7 mouse cellular contexts compared by ENCODE assay signal in the genomic region with DNA sequence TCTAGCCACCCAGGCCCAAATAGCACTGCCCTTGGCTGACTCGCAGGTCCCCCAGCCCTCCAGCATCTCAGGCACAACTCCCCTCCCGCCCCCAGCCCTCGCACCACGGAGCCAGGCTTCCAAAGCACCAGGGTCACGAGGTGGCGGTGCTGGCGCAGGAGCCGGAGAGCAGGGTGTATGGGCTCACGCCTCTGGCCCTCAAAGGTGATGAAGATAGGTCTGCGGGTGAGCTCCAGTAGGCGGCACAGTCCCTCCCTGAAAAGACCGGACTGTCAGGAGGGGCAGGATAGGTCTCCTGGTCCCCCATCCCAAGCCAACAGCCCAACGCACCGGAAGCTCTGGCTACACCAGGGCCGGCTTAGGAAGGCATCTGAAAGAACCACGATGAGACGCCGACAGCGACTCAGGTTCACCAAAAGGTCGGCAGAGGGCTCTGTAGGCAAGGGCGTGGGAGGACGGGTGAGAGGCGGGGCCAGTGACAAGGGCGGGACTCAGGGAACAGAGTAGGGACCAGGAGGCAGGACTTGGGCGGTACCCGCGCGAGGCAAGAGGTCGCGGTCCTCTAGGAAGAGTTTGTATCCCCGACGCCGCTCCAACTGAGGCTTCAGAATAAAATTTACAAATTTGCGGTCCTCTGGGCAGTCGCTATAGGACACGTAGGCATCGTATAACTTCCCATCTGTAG. TPM values are rescaled to one million over a fixed set of nuclear protein-coding genes. Genes with fewer than 3 reads are reported as not detected.
DNase-seq lines count a peak whose midpoint lies in the region; ATAC-seq lines count a peak whose summit lies in the region.

No protein-coding gene starts in this region.

- peaks cover 73% of the 10 kb centered on the region for H3K27me3 ChIP-seq in hindbrain, embryonic 12.5 days

- H3K9ac ChIP-seq in hindbrain, embryonic 12.5 days = peak overlapping the region; percentile 36; the same call in 1 of the 2 replicates

- peak; percentile 76 for DNase-seq in WW6 (ENCODE audit: low read depth, low spot score)
- peak; percentile 84 for DNase-seq in cerebellum, adult 9-11 months
- peak; percentile 37 to 51 for DNase-seq in frontal cortex, postnatal 14 days (ENCODE audit: low spot score in 2 of 2)
- peak; percentile 24 to 55 for DNase-seq in left cerebral cortex, postnatal 25 days (ENCODE audit: low spot score in 2 of 2)
- DNase-seq in skeletal muscle tissue, adult 2 months (ENCODE audit: low read depth, low spot score) = peak; percentile 73

- WGBS in hindbrain, embryonic 12.5 days = 4% methylated on average over 37 of the region's 37 CpGs

- no peak overlapping the region for H3K27ac ChIP-seq in hindbrain, embryonic 12.5 days

- peak overlapping the region; percentile 44 for H3K4me2 ChIP-seq in hindbrain, embryonic 12.5 days (replicated peaks)

- intact Hi-C loops in left cerebral cortex, postnatal 25 days (cut with DNase I) = loop anchor here (2.0 kb wide), 1 partner anchor 85 kb away; no protein-coding TSS in a partner anchor

- no peaks in the 10 kb centered on the region for H3K36me3 ChIP-seq in hindbrain, embryonic 12.5 days

- H3K9me3 ChIP-seq in hindbrain, embryonic 12.5 days (replicated peaks) = no peaks in the 10 kb centered on the region

- peak; percentile 78 for ATAC-seq in hindbrain, embryonic 12.5 days (ENCODE audit: low FRiP score)
- ATAC-seq in megakaryocyte-erythroid progenitor cell, adult 5-6 weeks (replicated peaks; ENCODE audit: low FRiP score, low TSS enrichment, poor library complexity, severe bottlenecking) = peak; percentile 93

- peaks cover 18% of the 10 kb centered on the region for H3K4me1 ChIP-seq in hindbrain, embryonic 12.5 days

- H3K4me3 ChIP-seq in hindbrain, embryonic 12.5 days = peak overlapping the region; percentile 9

RNA-seq across cellular contexts. Expression of gene Sigirr, which starts 8.2 kb away (rescaled TPM):
- 1.7 and 2.6 TPM in 2 replicates for polyA plus RNA-seq in hindbrain, embryonic 12.5 days (2016; fragmentation: Nextera tagmentation; extraction: Ambion mirVana)
- total RNA-seq in left cerebral cortex, postnatal 25 days (2021) = 1 to 10 TPM; 2.9 to 3.2 TPM
- total RNA-seq in megakaryocyte-erythroid progenitor cell, adult 5-6 weeks (2014; fragmentation: Nextera tagmentation) = 14.0 and 24.8 TPM in 2 replicates
- total RNA-seq in megakaryocyte-erythroid progenitor cell, adult 5-6 weeks (2017) = 7.1 and 13.0 TPM in 2 replicates

RNA-seq across cellular contexts. Expression of gene Pkp3, which starts 14.2 kb away (rescaled TPM):
- polyA plus RNA-seq in hindbrain, embryonic 12.5 days (2016; fragmentation: Nextera tagmentation; extraction: Ambion mirVana) = 3.1 and 4.5 TPM in 2 replicates
- under 1 TPM in 1 of 2 experiments, not detected in 1; 0.21 TPM for total RNA-seq in left cerebral cortex, postnatal 25 days (2021)
- total RNA-seq in megakaryocyte-erythroid progenitor cell, adult 5-6 weeks (2014; fragmentation: Nextera tagmentation) = 0.17 and 11.2 TPM in 2 replicates
- 2.8 TPM in 1 of 2 replicates, not detected in the other for total RNA-seq in megakaryocyte-erythroid progenitor cell, adult 5-6 weeks (2017)

RNA-seq across cellular contexts. Expression of gene Ano9, which starts 25.4 kb away (rescaled TPM):
- 0.59 and 0.81 TPM in 2 replicates for polyA plus RNA-seq in hindbrain, embryonic 12.5 days (2016; fragmentation: Nextera tagmentation; extraction: Ambion mirVana)
- not detected for total RNA-seq in left cerebral cortex, postnatal 25 days (2021)
- total RNA-seq in megakaryocyte-erythroid progenitor cell, adult 5-6 weeks (2014; fragmentation: Nextera tagmentation) = not detected in 2 replicates
- total RNA-seq in megakaryocyte-erythroid progenitor cell, adult 5-6 weeks (2017) = not detected in 2 replicates

RNA-seq across cellular contexts. Expression of gene Ptdss2, which starts 30.0 kb away (rescaled TPM):
- polyA plus RNA-seq in hindbrain, embryonic 12.5 days (2016; fragmentation: Nextera tagmentation; extraction: Ambion mirVana) = 76.0 and 76.5 TPM in 2 replicates
- total RNA-seq in left cerebral cortex, postnatal 25 days (2021) = 10 to 100 TPM; 47.3 to 53.6 TPM
- 59.0 and 64.0 TPM in 2 replicates for total RNA-seq in megakaryocyte-erythroid progenitor cell, adult 5-6 weeks (2014; fragmentation: Nextera tagmentation)
- 14.0 and 21.1 TPM in 2 replicates for total RNA-seq in megakaryocyte-erythroid progenitor cell, adult 5-6 weeks (2017)

RNA-seq across cellular contexts. Expression of gene B4galnt4, which starts 31.3 kb away (rescaled TPM):
- polyA plus RNA-seq in hindbrain, embryonic 12.5 days (2016; fragmentation: Nextera tagmentation; extraction: Ambion mirVana) = 46.1 and 46.5 TPM in 2 replicates
- 10 to 100 TPM; 79.6 to 84.3 TPM for total RNA-seq in left cerebral cortex, postnatal 25 days (2021)
- total RNA-seq in megakaryocyte-erythroid progenitor cell, adult 5-6 weeks (2014; fragmentation: Nextera tagmentation) = 0.20 and 0.70 TPM in 2 replicates
- not detected in 2 replicates for total RNA-seq in megakaryocyte-erythroid progenitor cell, adult 5-6 weeks (2017)
